Mouse (Mus musculus): Measurements from ENCODE around the gene Tnik.

Tnik gene

GRCm38 (mm10) chr3:28263948-28264840 is 1.2 kb downstream of the Tnik start:
- in situ Hi-C loops (cut with MboI, MseI) = loop anchor here (25.0 kb wide), 1 partner anchor 1077 kb away; the partner anchor contains the start of gene Nceh1

GRCm38 (mm10) chr3:28264841-28265150 is 1.8 kb downstream of the Tnik start:
- in situ Hi-C loops (cut with MboI, MseI) = loop anchor here (25.0 kb wide), 1 partner anchor 1077 kb away; the partner anchor contains the start of gene Nceh1

- in situ Hi-C loops (cut with MboI, MseI) = loop anchor here (25.0 kb wide), 1 partner anchor 1078 kb away; the partner anchor contains the start of gene Nceh1
Measured at GRCm38 (mm10) chr3:28265183-28265582, 2.2 kb downstream of the Tnik start.

- in situ Hi-C loops (cut with MboI, MseI) = loop anchor here (25.0 kb wide), 1 partner anchor 1078 kb away; the partner anchor contains the start of gene Nceh1
Measured at GRCm38 (mm10) chr3:28265656-28266055, 2.6 kb downstream of the Tnik start.

GRCm38 (mm10) chr3:28267211-28267610 is 4.2 kb downstream of the Tnik start:
- in situ Hi-C loops (cut with MboI, MseI) = loop anchor here (25.0 kb wide), 1 partner anchor 1080 kb away; the partner anchor contains the start of gene Nceh1

- in situ Hi-C loops (cut with MboI, MseI) = loop anchor here (25.0 kb wide), 1 partner anchor 1082 kb away; the partner anchor contains the start of gene Nceh1
Measured at GRCm38 (mm10) chr3:28269716-28270115, 6.7 kb downstream of the Tnik start.

- in situ Hi-C loops (cut with MboI, MseI) = loop anchor here (25.0 kb wide), 1 partner anchor 1085 kb away; the partner anchor contains the start of gene Nceh1
Measured at GRCm38 (mm10) chr3:28271884-28272283, 8.9 kb downstream of the Tnik start.

- in situ Hi-C loops (cut with MboI, MseI) = loop anchor here (25.0 kb wide), 1 partner anchor 1087 kb away; the partner anchor contains the start of gene Nceh1
Measured at GRCm38 (mm10) chr3:28274763-28275162, 11.7 kb downstream of the Tnik start.

GRCm38 (mm10) chr3:28289693-28290092 is 26.7 kb downstream of the Tnik start:
- in situ Hi-C loops (cut with MboI, MseI) = loop anchor here (5.0 kb wide), 1 partner anchor 83 kb away; no protein-coding TSS in a partner anchor

- in situ Hi-C loops (cut with MboI, MseI) = no loop called here
Measured at GRCm38 (mm10) chr3:28301378-28301777, 38.4 kb downstream of the Tnik start.

GRCm38 (mm10) chr3:28303915-28304314 is 40.9 kb downstream of the Tnik start:
- in situ Hi-C loops (cut with MboI, MseI) = no loop called here

- in situ Hi-C loops (cut with MboI, MseI) = no loop called here
Measured at GRCm38 (mm10) chr3:28306852-28307251, 43.8 kb downstream of the Tnik start.

- in situ Hi-C loops (cut with MboI, MseI) = no loop called here
Measured at GRCm38 (mm10) chr3:28314438-28314837, 51.4 kb downstream of the Tnik start.

GRCm38 (mm10) chr3:28317339-28317738 is 54.3 kb downstream of the Tnik start:
- in situ Hi-C loops (cut with MboI, MseI) = no loop called here

GRCm38 (mm10) chr3:28321635-28322034 is 58.6 kb downstream of the Tnik start:
- in situ Hi-C loops (cut with MboI, MseI) = no loop called here

- in situ Hi-C loops (cut with MboI, MseI) = no loop called here
Measured at GRCm38 (mm10) chr3:28325613-28326233, 62.7 kb downstream of the Tnik start.

GRCm38 (mm10) chr3:28332316-28332715 is 69.3 kb downstream of the Tnik start:
- in situ Hi-C loops (cut with MboI, MseI) = no loop called here

- in situ Hi-C loops (cut with MboI, MseI) = no loop called here
Measured at GRCm38 (mm10) chr3:28333869-28334268, 70.9 kb downstream of the Tnik start.

GRCm38 (mm10) chr3:28334547-28334946 is 71.5 kb downstream of the Tnik start:
- in situ Hi-C loops (cut with MboI, MseI) = no loop called here

- in situ Hi-C loops (cut with MboI, MseI) = loop anchor here (5.0 kb wide), 1 partner anchor 82 kb away; no protein-coding TSS in a partner anchor
Measured at GRCm38 (mm10) chr3:28340071-28340470, 77.1 kb downstream of the Tnik start.

- in situ Hi-C loops (cut with MboI, MseI) = loop anchor here (5.0 kb wide), 1 partner anchor 79 kb away; no protein-coding TSS in a partner anchor
Measured at GRCm38 (mm10) chr3:28343204-28343603, 80.2 kb downstream of the Tnik start.

- in situ Hi-C loops (cut with MboI, MseI) = loop anchor here (5.0 kb wide), 1 partner anchor 79 kb away; no protein-coding TSS in a partner anchor
Measured at GRCm38 (mm10) chr3:28343661-28344060, 80.6 kb downstream of the Tnik start.

Data from T-helper 2 cell (primary cell).